Mouse (Mus musculus) left cerebral cortex, adult 8-10 months (tissue): ENCODE results near the gene Axin1. TPM values are rescaled to one million over a fixed set of nuclear protein-coding genes. Genes with fewer than 3 reads are reported as not detected.

Experiments used
- DNase-seq, 2 experiments: peaks; one replicate each; pipeline ENCODE4 v3.0.0; 2022; ENCODE audit warnings: low spot score in 2 of 2
- total RNA-seq, 4 experiments: library from RNA; stranded (reverse); gene quantifications; 2 replicates each; pipeline ENCODE4 v1.2.4; 2022

Gene Axin1
- total RNA-seq, 4 experiments from 2014 or later, result 24.6 to 30.3 (median 28.2) TPM

GRCm38 (mm10) chr17:26239551-26239950, 101.1 kb downstream of the Axin1 start:
- no peak for DNase-seq

GRCm38 (mm10) chr17:26240120-26240790, 101.8 kb downstream of the Axin1 start:
- no peak for DNase-seq

- DNase-seq, result no peak
Measured at GRCm38 (mm10) chr17:26240990-26241389, 102.5 kb downstream of the Axin1 start.

GRCm38 (mm10) chr17:26243471-26244100, 105.1 kb downstream of the Axin1 start:
- DNase-seq, result peak in 1 of 2 experiments; percentile 70

GRCm38 (mm10) chr17:26244101-26244841, 105.8 kb downstream of the Axin1 start, which contains the start of gene Fam234a:
Gene Fam234a (minus strand): TSS chr17:26244242.
- DNase-seq, result peak; percentile 75 to 95

Other genes starting within 250 kb of the Axin1 start
- gene Rab40c, start 219.0 kb upstream of the Axin1 start, total RNA-seq, result 10 to 100 TPM; 39.7 to 46.1 (median 45.1) TPM
- gene Pigq, start 193.8 kb upstream of the Axin1 start, total RNA-seq, result 100 to 1,000 TPM; 104 to 113 (median 104) TPM
- gene Nhlrc4, start 193.7 kb upstream of the Axin1 start, total RNA-seq, result under 1 TPM; 0.41 to 0.74 (median 0.48) TPM
- 1 to 10 TPM in 3 of 4 experiments, under 1 TPM in 1; 0.63 to 1.8 (median 1.4) TPM for gene A930017K11Rik, start 186.1 kb upstream of the Axin1 start, total RNA-seq
- 10 to 100 TPM; 34.3 to 50.9 (median 46.4) TPM for gene Capn15, start 152.9 kb upstream of the Axin1 start, total RNA-seq
- gene Rab11fip3, start 69.1 kb upstream of the Axin1 start, total RNA-seq, result 10 to 100 TPM; 89.1 to 97.8 (median 95.8) TPM
- gene Decr2, start 48.4 kb upstream of the Axin1 start, total RNA-seq, result 10 to 100 TPM; 29.1 to 35.8 (median 31.0) TPM
- 1 to 10 TPM; 2.9 to 5.5 (median 4.6) TPM for gene Nme4, start 43.1 kb upstream of the Axin1 start, total RNA-seq
- 10 to 100 TPM; 13.0 to 16.3 (median 15.4) TPM for gene Tmem8, start 25.4 kb upstream of the Axin1 start, total RNA-seq
- gene Mrpl28, start 15.2 kb upstream of the Axin1 start, total RNA-seq, result 10 to 100 TPM; 61.0 to 74.7 (median 62.8) TPM
- gene Pdia2, start 60.4 kb downstream of the Axin1 start, total RNA-seq, result under 1 TPM; 0.37 to 0.57 (median 0.46) TPM
- 10 to 100 TPM; 34.5 to 49.5 (median 46.8) TPM for gene Rgs11, start 64.3 kb downstream of the Axin1 start, total RNA-seq
- 10 to 100 TPM; 86.9 to 98.2 (median 93.2) TPM for gene Arhgdig, start 69.1 kb downstream of the Axin1 start, total RNA-seq
- 10 to 100 TPM; 21.9 to 23.3 (median 22.3) TPM for gene Fam234a, start 105.6 kb downstream of the Axin1 start, total RNA-seq
- gene Luc7l, start 114.2 kb downstream of the Axin1 start, total RNA-seq, result 10 to 100 TPM; 72.2 to 78.2 (median 75.6) TPM